12 mouse cellular contexts compared by ENCODE assay signal in genomic region chr8:94377031-94377430, GRCm38 (mm10). TPM values are rescaled to one million over a fixed set of nuclear protein-coding genes. Genes with fewer than 3 reads are reported as not detected.
DNase-seq lines count a peak whose midpoint lies in the region; ATAC-seq and TF ChIP-seq lines count a peak whose summit lies in the region.
"Had no signal": no experiment of that assay in that cellular context is flagged by ENCODE, and none has a peak within 500 bp of the region (broad histone marks: within the 10 kb centered on the region; RNA-seq: fewer than 3 reads in every experiment).

No protein-coding gene starts in this region.

- WGBS in midbrain, postnatal 0 days, result 81% methylated on average over 4 of the region's 4 CpGs

- in situ Hi-C loops in CH12.LX (cut with MboI; ENCODE audit: low pct_ligation_motif_present, low pct_unique_long_range_greater_than_20kb, low sequenced_read_pairs), result no loop called here

- no peak for TF ChIP-seq POLR2A in CH12.LX (IDR thresholded peaks at IDR 0.05; ENCODE audit: low read depth, low read length)

- peak; percentile 70 for ATAC-seq in monocyte, adult 5-6 weeks (replicated peaks; ENCODE audit: insufficient number of reproducible peaks, low FRiP score, low TSS enrichment, poor library complexity, severe bottlenecking)
- no peak for ATAC-seq in midbrain, postnatal 0 days (ENCODE audit: low FRiP score)
- ATAC-seq: midbrain, embryonic 16.5 days had no signal

- TF ChIP-seq EP300 in CH12.LX (IDR thresholded peaks at IDR 0.05; ENCODE audit: low read length), result no peak

- no peak overlapping the region for H3K4me3 ChIP-seq in layer of hippocampus, adult 2 months
- no peak overlapping the region for H3K4me3 ChIP-seq in CH12.LX (replicated peaks in 1 of 3; ENCODE audit: low read depth in 2 of 3, low read length in 2 of 3, poor library complexity in 1 of 3)
- no peak overlapping the region for H3K4me3 ChIP-seq in midbrain, postnatal 0 days (ENCODE audit: low read depth, low read length)

- dilution Hi-C loops in CH12.LX (cut with MboI; ENCODE audit: extremely low pct_ligation_motif_present, extremely low pct_unique_long_range_greater_than_20kb, low sequenced_read_pairs), result no loop called here

- no peaks in the 10 kb centered on the region for H3K9me3 ChIP-seq in CH12.LX (replicated peaks; ENCODE audit: low read length)
- H3K9me3 ChIP-seq in midbrain, postnatal 0 days (ENCODE audit: low read length), result no peaks in the 10 kb centered on the region

- TF ChIP-seq CTCF in layer of hippocampus, adult 2 months (conservative IDR thresholded peaks at IDR 0.05), result no peak
- no peak for TF ChIP-seq CTCF in CH12.LX (conservative IDR thresholded peaks at IDR 0.05 in 1 of 2, IDR thresholded peaks at IDR 0.05 in 1 of 2; ENCODE audit: low read depth in 2 of 2, low read length in 2 of 2)
- TF ChIP-seq CTCF in midbrain, postnatal 0 days (IDR thresholded peaks at IDR 0.05), result no peak

- no peaks in the 10 kb centered on the region for H3K79me2 ChIP-seq in CH12.LX (replicated peaks; ENCODE audit: control insufficient read depth, extremely low read depth, insufficient read depth, poor library complexity, severe bottlenecking)

- H3K4me1 ChIP-seq in CH12.LX (ENCODE audit: control insufficient read depth in 1 of 2, insufficient read depth in 2 of 2), result peaks cover 29 to 62% of the 10 kb centered on the region in 2 experiments
- H3K4me1 ChIP-seq in midbrain, postnatal 0 days (ENCODE audit: insufficient read depth, low read length), result no peaks in the 10 kb centered on the region

- no peak overlapping the region for H3K9ac ChIP-seq in CH12.LX (ENCODE audit: insufficient read depth, low read depth)
- H3K9ac ChIP-seq in midbrain, postnatal 0 days (replicated peaks; ENCODE audit: low read length, poor library complexity, severe bottlenecking), result no peak overlapping the region

- H3K27me3 ChIP-seq in CH12.LX (replicated peaks), result no peaks in the 10 kb centered on the region
- no peaks in the 10 kb centered on the region for H3K27me3 ChIP-seq in midbrain, postnatal 0 days (ENCODE audit: insufficient read depth, low read length)

- peak overlapping the region; percentile 44; the same call in 1 of the 2 replicates for H3K27ac ChIP-seq in layer of hippocampus, adult 2 months
- no peak overlapping the region for H3K27ac ChIP-seq in CH12.LX (ENCODE audit: insufficient read depth, low read depth)
- no peak overlapping the region for H3K27ac ChIP-seq in midbrain, postnatal 0 days (ENCODE audit: low read depth, low read length)

- no peak for DNase-seq in layer of hippocampus, adult 2 months (ENCODE audit: low spot score in 2 of 2)
- DNase-seq in layer of hippocampus, adult 8-10 months (ENCODE audit: low spot score in 2 of 2), result no peak
- DNase-seq in CH12.LX (ENCODE audit: extremely low read depth), result no peak
- peak; percentile 38 for DNase-seq in induced T-regulatory cell, adult 2 months (ENCODE audit: low read depth)
- DNase-seq in cerebellum, postnatal 10 days, result no peak
- DNase-seq in cerebellum, adult 11 months, result no peak
- DNase-seq in midbrain, postnatal 0 days (ENCODE audit: low spot score), result no peak
- DNase-seq: adrenal gland, adult 8-10 months had no signal

- H3K36me3 ChIP-seq in CH12.LX (replicated peaks in 1 of 2; ENCODE audit: control insufficient read depth in 1 of 2, insufficient read depth in 1 of 2, low read length in 1 of 2), result no peaks in the 10 kb centered on the region
- no peaks in the 10 kb centered on the region for H3K36me3 ChIP-seq in midbrain, postnatal 0 days (ENCODE audit: insufficient read depth, low read length)

- no peak overlapping the region for H3K4me2 ChIP-seq in CH12.LX (ENCODE audit: insufficient read depth, low read depth, poor library complexity, severe bottlenecking)
- no peak overlapping the region for H3K4me2 ChIP-seq in midbrain, postnatal 0 days (ENCODE audit: low read depth, low read length, poor library complexity, severe bottlenecking)

- no peak for TF ChIP-seq RAD21 in CH12.LX (IDR thresholded peaks at IDR 0.05; ENCODE audit: low read depth, low read length)

TF ChIP-seq in CH12.LX, 34 proteins besides CTCF, POLR2A, EP300 and RAD21:
- 0 out of 2 replicates have a peak, but pooled peaks have one; percentile 32 for TF ChIP-seq SIN3A (IDR thresholded peaks at IDR 0.05; ENCODE audit: low read length)
- TF ChIP-seq HCFC1 (IDR thresholded peaks at IDR 0.05; ENCODE audit: low read depth, low read length), result no peak
- no peak for TF ChIP-seq POLR2AphosphoS2 (IDR thresholded peaks at IDR 0.05; ENCODE audit: low read depth, low read length)
- TF ChIP-seq MYC (IDR thresholded peaks at IDR 0.05; ENCODE audit: low read depth, low read length), result 0 out of 2 replicates have a peak, but pooled peaks have one; percentile 23
- TF ChIP-seq MAX (IDR thresholded peaks at IDR 0.05; ENCODE audit: low read length), result peak; percentile 64; the same call in 1 of the 2 replicates
- no peak for TF ChIP-seq ZKSCAN1 (IDR thresholded peaks at IDR 0.05; ENCODE audit: borderline replicate concordance, low read depth, low read length)

RNA-seq across cellular contexts. Expression of gene Herpud1, which starts 9.2 kb away (rescaled TPM):
- 10 to 100 TPM; 54.4 to 57.3 TPM for total RNA-seq in layer of hippocampus, adult 2 months (2021)
- total RNA-seq in layer of hippocampus, adult 8-10 months (2022), result 10 to 100 TPM; 53.6 to 81.4 (median 65.6) TPM
- total RNA-seq in CH12.LX (2012; rRNA removed), result 172 and 206 TPM in 2 replicates
- 243 and 257 TPM in 2 replicates for total RNA-seq in CH12.LX (2014; rRNA removed)
- polyA plus RNA-seq in CH12.LX (2012; ENCODE audit: insufficient read length, low read depth), result 116 and 124 TPM in 2 replicates
- total RNA-seq in monocyte, adult 5-6 weeks (2017), result 155 to 165 TPM (median 163 TPM) in 3 replicates
- 86.1 and 87.1 TPM in 2 replicates for total RNA-seq in midbrain, postnatal 0 days (2014; rRNA removed)
- polyA plus RNA-seq in midbrain, postnatal 0 days (2015; fragmentation: Nextera tagmentation; extraction: Ambion mirVana), result 71.0 and 80.4 TPM in 2 replicates

RNA-seq across cellular contexts. Expression of gene Slc12a3, which starts 48.0 kb away (rescaled TPM):
- 1 to 10 TPM in 1 of 2 experiments, under 1 TPM in 1; 0.54 to 1.0 TPM for total RNA-seq in layer of hippocampus, adult 2 months (2021)
- total RNA-seq in layer of hippocampus, adult 8-10 months (2022), result under 1 TPM; 0.55 to 0.94 (median 0.79) TPM
- total RNA-seq in CH12.LX (2012; rRNA removed) (0.17 and 0.21 TPM in 2 replicates), CH12.LX (2014; rRNA removed) (0.08 TPM in 1 of 2 replicates, not detected in the other)
- 0.19 TPM in 1 of 2 replicates, not detected in the other for polyA plus RNA-seq in CH12.LX (2012; ENCODE audit: insufficient read length, low read depth)
- 0.49 to 1.2 TPM in 2 of 3 replicates, not detected in the other for total RNA-seq in monocyte, adult 5-6 weeks (2017)
- total RNA-seq in midbrain, postnatal 0 days (2014; rRNA removed), result not detected in 2 replicates
- polyA plus RNA-seq in midbrain, postnatal 0 days (2015; fragmentation: Nextera tagmentation; extraction: Ambion mirVana), result 0.05 and 0.17 TPM in 2 replicates
- total RNA-seq: gastrocnemius, postnatal 36 days had no signal
- polyA plus RNA-seq: heart, embryonic 16.5 days; midbrain, embryonic 16.5 days had no signal

RNA-seq across cellular contexts. Expression of gene Nlrc5, which starts 57.1 kb away (rescaled TPM):
- total RNA-seq in layer of hippocampus, adult 2 months (2021), result 1 to 10 TPM in 1 of 2 experiments, under 1 TPM in 1; 0.54 to 1.4 TPM
- 1 to 10 TPM in 2 of 4 experiments, under 1 TPM in 2; 0.62 to 6.2 (median 2.1) TPM for total RNA-seq in layer of hippocampus, adult 8-10 months (2022)
- total RNA-seq in CH12.LX (2012; rRNA removed), result 58.6 and 73.0 TPM in 2 replicates
- 58.1 and 60.2 TPM in 2 replicates for total RNA-seq in CH12.LX (2014; rRNA removed)
- polyA plus RNA-seq in CH12.LX (2012; ENCODE audit: insufficient read length, low read depth), result 72.5 and 75.2 TPM in 2 replicates
- 77.4 to 130 TPM (median 92.6 TPM) in 3 replicates for total RNA-seq in monocyte, adult 5-6 weeks (2017)
- total RNA-seq in midbrain, postnatal 0 days (2014; rRNA removed), result 0.22 and 1.7 TPM in 2 replicates
- polyA plus RNA-seq in midbrain, postnatal 0 days (2015; fragmentation: Nextera tagmentation; extraction: Ambion mirVana), result 0.56 and 0.63 TPM in 2 replicates

Comparison
In these comparisons a context has a peak if more than half of its experiments do, and no peak if none do; other contexts are left out.
1. RNA of gene Nlrc5, which starts 57.1 kb away (total RNA-seq): 77.4 to 130 TPM in monocyte, adult 5-6 weeks and 58.1 to 73.0 TPM in CH12.LX; 0.62 to 6.2 TPM in layer of hippocampus, adult 8-10 months, 0.54 to 1.4 TPM in layer of hippocampus, adult 2 months and 0.22 to 1.7 TPM in midbrain, postnatal 0 days; every median in the first group is over 4 times any median in the second.